Mouse (Mus musculus): ENCODE measurements around the gene Grik4. TPM values are rescaled to one million over a fixed set of nuclear protein-coding genes. Genes with fewer than 3 reads are reported as not detected.

The Grik4 gene
- polyA plus RNA-seq, 1 experiment: 0.16 TPM

- WGBS: 56% methylated on average over 4 of the region's 4 CpGs
- no peak overlapping the region for H3K27ac ChIP-seq (ENCODE audit: control insufficient read depth, insufficient read depth, low read length)
- peaks cover 6% of the 10 kb centered on the region; the same call in 1 of the 2 replicates for H3K27me3 ChIP-seq (ENCODE audit: control insufficient read depth, insufficient read depth, low read length)
- DNase-seq: no peak
- H3K4me1 ChIP-seq (replicated peaks; ENCODE audit: control insufficient read depth, insufficient read depth, low read length): peaks cover 7% of the 10 kb centered on the region; the same call in 1 of the 2 replicates
- TF ChIP-seq POLR2A (IDR thresholded peaks at IDR 0.05; ENCODE audit: control insufficient read depth, extremely low read depth, insufficient read depth, low read length, poor library complexity) (no peak), CTCF (IDR thresholded peaks at IDR 0.05; ENCODE audit: borderline replicate concordance, control insufficient read depth, extremely low read depth, insufficient read depth, low read length, poor library complexity) (no peak)
- H3K4me3 ChIP-seq (ENCODE audit: control insufficient read depth, insufficient read depth, low read length): no peak overlapping the region
- no peaks in the 10 kb centered on the region for H3K36me3 ChIP-seq (ENCODE audit: control insufficient read depth, insufficient read depth, low read length)
Observed at GRCm38 (mm10) chr9:42942148-42942547, 2.1 kb downstream of the Grik4 start.

- H3K4me1 ChIP-seq (replicated peaks; ENCODE audit: control insufficient read depth, insufficient read depth, low read length): no peaks in the 10 kb centered on the region
- H3K27me3 ChIP-seq (ENCODE audit: control insufficient read depth, insufficient read depth, low read length): no peaks in the 10 kb centered on the region
- no peak overlapping the region for H3K4me3 ChIP-seq (ENCODE audit: control insufficient read depth, insufficient read depth, low read length)
- H3K36me3 ChIP-seq (ENCODE audit: control insufficient read depth, insufficient read depth, low read length): no peaks in the 10 kb centered on the region
- no peak overlapping the region for H3K27ac ChIP-seq (ENCODE audit: control insufficient read depth, insufficient read depth, low read length)
- TF ChIP-seq CTCF (IDR thresholded peaks at IDR 0.05; ENCODE audit: borderline replicate concordance, control insufficient read depth, extremely low read depth, insufficient read depth, low read length, poor library complexity) (no peak), POLR2A (IDR thresholded peaks at IDR 0.05; ENCODE audit: control insufficient read depth, extremely low read depth, insufficient read depth, low read length, poor library complexity) (no peak)
- WGBS: 43% methylated on average over 7 of the region's 7 CpGs
- no peak for DNase-seq
Observed at GRCm38 (mm10) chr9:42932146-42932545, 12.1 kb downstream of the Grik4 start.

GRCm38 (mm10) chr9:42927498-42927897 is 16.8 kb downstream of the Grik4 start:
- TF ChIP-seq CTCF (IDR thresholded peaks at IDR 0.05; ENCODE audit: borderline replicate concordance, control insufficient read depth, extremely low read depth, insufficient read depth, low read length, poor library complexity) (no peak), POLR2A (IDR thresholded peaks at IDR 0.05; ENCODE audit: control insufficient read depth, extremely low read depth, insufficient read depth, low read length, poor library complexity) (no peak)
- Histone ChIP-seq H3K36me3 (ENCODE audit: control insufficient read depth, insufficient read depth, low read length) (no peaks in the 10 kb centered on the region), H3K27me3 (ENCODE audit: control insufficient read depth, insufficient read depth, low read length) (no peaks in the 10 kb centered on the region), H3K4me3 (ENCODE audit: control insufficient read depth, insufficient read depth, low read length) (no peak overlapping the region), H3K27ac (ENCODE audit: control insufficient read depth, insufficient read depth, low read length) (no peak overlapping the region), H3K4me1 (replicated peaks; ENCODE audit: control insufficient read depth, insufficient read depth, low read length) (no peaks in the 10 kb centered on the region)
- DNase-seq: no peak
- WGBS: 76% methylated on average over 10 of the region's 10 CpGs

GRCm38 (mm10) chr9:42926564-42926963 is 17.7 kb downstream of the Grik4 start:
- Histone ChIP-seq H3K27me3 (ENCODE audit: control insufficient read depth, insufficient read depth, low read length) (no peaks in the 10 kb centered on the region), H3K4me1 (replicated peaks; ENCODE audit: control insufficient read depth, insufficient read depth, low read length) (no peaks in the 10 kb centered on the region), H3K4me3 (ENCODE audit: control insufficient read depth, insufficient read depth, low read length) (no peak overlapping the region), H3K36me3 (ENCODE audit: control insufficient read depth, insufficient read depth, low read length) (no peaks in the 10 kb centered on the region), H3K27ac (ENCODE audit: control insufficient read depth, insufficient read depth, low read length) (no peak overlapping the region)
- 88% methylated on average over 6 of the region's 6 CpGs for WGBS
- DNase-seq: no peak
- TF ChIP-seq POLR2A (IDR thresholded peaks at IDR 0.05; ENCODE audit: control insufficient read depth, extremely low read depth, insufficient read depth, low read length, poor library complexity) (no peak), CTCF (IDR thresholded peaks at IDR 0.05; ENCODE audit: borderline replicate concordance, control insufficient read depth, extremely low read depth, insufficient read depth, low read length, poor library complexity) (no peak)

- no peak overlapping the region for H3K27ac ChIP-seq (ENCODE audit: control insufficient read depth, insufficient read depth, low read length)
- H3K27me3 ChIP-seq (ENCODE audit: control insufficient read depth, insufficient read depth, low read length): no peaks in the 10 kb centered on the region
- no peaks in the 10 kb centered on the region for H3K4me1 ChIP-seq (replicated peaks; ENCODE audit: control insufficient read depth, insufficient read depth, low read length)
- TF ChIP-seq CTCF (IDR thresholded peaks at IDR 0.05; ENCODE audit: borderline replicate concordance, control insufficient read depth, extremely low read depth, insufficient read depth, low read length, poor library complexity): no peak
- no peak for TF ChIP-seq POLR2A (IDR thresholded peaks at IDR 0.05; ENCODE audit: control insufficient read depth, extremely low read depth, insufficient read depth, low read length, poor library complexity)
- no peak overlapping the region for H3K4me3 ChIP-seq (ENCODE audit: control insufficient read depth, insufficient read depth, low read length)
- WGBS: 95% methylated on average over 4 of the region's 4 CpGs
- no peaks in the 10 kb centered on the region for H3K36me3 ChIP-seq (ENCODE audit: control insufficient read depth, insufficient read depth, low read length)
- no peak for DNase-seq
Observed at GRCm38 (mm10) chr9:42921830-42922229, 22.5 kb downstream of the Grik4 start.

- no peak overlapping the region for H3K4me3 ChIP-seq (ENCODE audit: control insufficient read depth, insufficient read depth, low read length)
- TF ChIP-seq CTCF (IDR thresholded peaks at IDR 0.05; ENCODE audit: borderline replicate concordance, control insufficient read depth, extremely low read depth, insufficient read depth, low read length, poor library complexity): no peak
- no peak for TF ChIP-seq POLR2A (IDR thresholded peaks at IDR 0.05; ENCODE audit: control insufficient read depth, extremely low read depth, insufficient read depth, low read length, poor library complexity)
- H3K27ac ChIP-seq (ENCODE audit: control insufficient read depth, insufficient read depth, low read length): no peak overlapping the region
- no peak for DNase-seq
- H3K36me3 ChIP-seq (ENCODE audit: control insufficient read depth, insufficient read depth, low read length): no peaks in the 10 kb centered on the region
- no peaks in the 10 kb centered on the region for H3K27me3 ChIP-seq (ENCODE audit: control insufficient read depth, insufficient read depth, low read length)
- H3K4me1 ChIP-seq (replicated peaks; ENCODE audit: control insufficient read depth, insufficient read depth, low read length): no peaks in the 10 kb centered on the region
- WGBS: 75% methylated on average over 7 of the region's 7 CpGs
Observed at GRCm38 (mm10) chr9:42920190-42920589, 24.1 kb downstream of the Grik4 start.

GRCm38 (mm10) chr9:42917911-42918310 is 26.4 kb downstream of the Grik4 start:
- H3K36me3 ChIP-seq (ENCODE audit: control insufficient read depth, insufficient read depth, low read length): no peaks in the 10 kb centered on the region
- no peaks in the 10 kb centered on the region for H3K4me1 ChIP-seq (replicated peaks; ENCODE audit: control insufficient read depth, insufficient read depth, low read length)
- TF ChIP-seq CTCF (IDR thresholded peaks at IDR 0.05; ENCODE audit: borderline replicate concordance, control insufficient read depth, extremely low read depth, insufficient read depth, low read length, poor library complexity): no peak
- TF ChIP-seq POLR2A (IDR thresholded peaks at IDR 0.05; ENCODE audit: control insufficient read depth, extremely low read depth, insufficient read depth, low read length, poor library complexity): no peak
- no peaks in the 10 kb centered on the region for H3K27me3 ChIP-seq (ENCODE audit: control insufficient read depth, insufficient read depth, low read length)
- no peak overlapping the region for H3K27ac ChIP-seq (ENCODE audit: control insufficient read depth, insufficient read depth, low read length)
- DNase-seq: no peak
- no peak overlapping the region for H3K4me3 ChIP-seq (ENCODE audit: control insufficient read depth, insufficient read depth, low read length)
- 96% methylated on average over 7 of the region's 7 CpGs for WGBS

Measured in thymus, adult 2 months (tissue).